Mouse (Mus musculus) myocyte (in vitro differentiated cells): Measurements from ENCODE around the gene Gm16181. TPM values are rescaled to one million over a fixed set of nuclear protein-coding genes. Genes with fewer than 3 reads are reported as not detected.
A peak's percentile ranks its signal among the peaks of the same experiment; 100 is the strongest.

Experiments used
- H3K27me3 ChIP-seq: one replicate; pipeline ENCODE4 v1.6.1; 2011; ENCODE audit not compliant: control insufficient read depth, insufficient read depth, insufficient read length
- H3K36me3 ChIP-seq: one replicate; pipeline ENCODE4 v1.6.1; 2011; ENCODE audit not compliant: control insufficient read depth, insufficient read depth
- H3K4me2 ChIP-seq: one replicate; pipeline ENCODE4 v1.6.1; 2011; ENCODE audit warnings: low read depth, control low read depth
- H3K4me3 ChIP-seq: one replicate; pipeline ENCODE4 v1.5.1; 2011; ENCODE audit warnings: mild to moderate bottlenecking, control low read depth, moderate library complexity
- H3K79me2 ChIP-seq: one replicate; pipeline ENCODE4 v1.6.1; 2011; ENCODE audit not compliant: control insufficient read depth, insufficient read depth
- H3ac ChIP-seq: one replicate; pipeline ENCODE4 v1.6.1; 2011; ENCODE audit not compliant: control insufficient read depth, insufficient read length
- CEBPB ChIP-seq: IDR thresholded peaks from 2 replicates; pipeline ENCODE4 v1.6.1; 2011; ENCODE audit warnings: mild to moderate bottlenecking, moderate library complexity; ENCODE audit not compliant: poor library complexity, insufficient read depth, severe bottlenecking
- E2F4 ChIP-seq: IDR thresholded peaks from one replicate; pipeline ENCODE4 v1.6.1; 2011; ENCODE audit warnings: mild to moderate bottlenecking, control low read depth, moderate library complexity; ENCODE audit not compliant: insufficient read depth
- MAX ChIP-seq: IDR thresholded peaks from one replicate; pipeline ENCODE4 v1.6.1; 2011; ENCODE audit warnings: low read depth, mild to moderate bottlenecking, control low read depth
- MYOD1 ChIP-seq, 3 experiments: IDR thresholded peaks; one replicate each; pipeline ENCODE4 v1.6.1; 2011; ENCODE audit warnings: control low read depth in 2 of 3, low read depth in 2 of 3, mild to moderate bottlenecking in 2 of 3, moderate library complexity in 1 of 3; ENCODE audit not compliant: insufficient read length in 2 of 3, control insufficient read depth in 1 of 3
- MYOG ChIP-seq, 3 experiments: IDR thresholded peaks; one replicate each; pipeline ENCODE4 v1.6.1; 2011; ENCODE audit warnings: control low read depth in 2 of 3, low read depth in 2 of 3, mild to moderate bottlenecking in 2 of 3; ENCODE audit not compliant: insufficient read length in 2 of 3, control insufficient read depth in 1 of 3, insufficient read depth in 1 of 3
- POLR2A ChIP-seq: IDR thresholded peaks from one replicate; pipeline ENCODE4 v1.6.1; 2011; ENCODE audit warnings: low read depth, mild to moderate bottlenecking, control low read depth, moderate library complexity; ENCODE audit not compliant: insufficient read length
- POLR2AphosphoS2 ChIP-seq: IDR thresholded peaks from one replicate; pipeline ENCODE4 v1.6.1; 2011; ENCODE audit warnings: low read depth, control low read depth; ENCODE audit not compliant: insufficient read length
- REST ChIP-seq: IDR thresholded peaks from one replicate; pipeline ENCODE4 v1.6.1; 2011; ENCODE audit warnings: mild to moderate bottlenecking, control low read depth, moderate library complexity; ENCODE audit not compliant: insufficient read depth, insufficient read length
- SRF ChIP-seq: IDR thresholded peaks from one replicate; pipeline ENCODE4 v1.6.1; 2011; ENCODE audit warnings: low read depth; ENCODE audit not compliant: control insufficient read depth, insufficient read length
- TCF12 ChIP-seq: IDR thresholded peaks from one replicate; pipeline ENCODE4 v1.6.1; 2011; ENCODE audit warnings: mild to moderate bottlenecking, control low read depth; ENCODE audit not compliant: poor library complexity, insufficient read depth, severe bottlenecking
- TCF3 ChIP-seq: IDR thresholded peaks from one replicate; pipeline ENCODE4 v1.6.1; 2011; ENCODE audit warnings: low read depth, control low read depth; ENCODE audit not compliant: insufficient read length
- USF1 ChIP-seq: IDR thresholded peaks from one replicate; pipeline ENCODE4 v1.6.1; 2011; ENCODE audit warnings: low read depth, mild to moderate bottlenecking, control low read depth, moderate library complexity
- polyA plus RNA-seq: library from polyadenylated mRNA; unstranded; fragments of >200 nt; fragmentation: generic; extraction: Trizol; gene quantifications from one replicate; pipeline ENCODE4 v1.2.1, GENCODE M21; 2012; ENCODE audit warnings: missing spikeins

The Gm16181 gene
- polyA plus RNA-seq, 1 experiment, result 0.18 TPM

DNA sequence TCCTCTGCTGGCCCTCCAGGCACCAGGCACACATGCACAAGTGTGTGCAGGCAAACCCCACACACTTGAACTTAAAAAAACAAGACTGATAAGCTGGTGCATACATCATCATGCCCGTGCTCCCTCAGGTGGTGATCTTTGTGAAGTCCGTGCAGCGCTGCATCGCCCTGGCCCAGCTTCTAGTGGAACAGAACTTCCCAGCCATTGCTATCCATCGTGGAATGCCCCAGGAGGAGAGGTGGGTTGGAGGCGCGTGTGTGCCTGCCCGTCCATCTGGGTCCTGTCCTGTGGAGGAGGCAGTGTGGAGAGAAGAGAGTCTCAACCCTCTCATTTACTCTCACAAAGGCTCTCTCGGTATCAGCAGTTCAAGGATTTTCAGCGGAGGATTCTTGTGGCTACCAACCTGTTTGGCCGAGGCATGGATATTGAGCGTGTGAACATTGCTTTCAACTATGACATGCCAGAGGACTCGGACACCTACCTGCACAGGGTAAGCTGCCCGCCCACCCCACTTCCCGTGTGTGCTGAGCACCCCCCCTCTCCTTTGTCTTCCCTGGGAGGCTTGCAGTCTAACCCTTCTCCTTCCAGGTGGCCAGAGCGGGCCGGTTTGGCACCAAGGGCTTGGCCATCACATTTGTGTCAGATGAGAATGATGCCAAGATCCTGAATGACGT, 32.1 kb downstream of the Gm16181 start:
- Histone ChIP-seq H3K79me2 (peaks cover 2% of the 10 kb centered on the region), H3K36me3 (peaks cover 18% of the 10 kb centered on the region), H3K4me2 (no peak overlapping the region), H3K4me3 (no peak overlapping the region), H3ac (no peak overlapping the region), H3K27me3 (no peaks in the 10 kb centered on the region)
- TF ChIP-seq POLR2AphosphoS2, result peak; percentile 72
- no peak for TF ChIP-seq USF1
- TF ChIP-seq TCF12, result no peak
- TF ChIP-seq CEBPB, result no peak
- no peak for TF ChIP-seq MAX
- no peak for TF ChIP-seq MYOG (IDR thresholded peaks at IDR 0.05; ENCODE audit: control insufficient read depth in 1 of 3, insufficient read depth in 1 of 3, insufficient read length in 2 of 3, low read depth in 2 of 3)
- TF ChIP-seq MYOD1 (IDR thresholded peaks at IDR 0.05; ENCODE audit: control insufficient read depth in 1 of 3, insufficient read length in 2 of 3, low read depth in 2 of 3), result no peak
- no peak for TF ChIP-seq E2F4
- peak; percentile 17 for TF ChIP-seq POLR2A
- TF ChIP-seq TCF3, result no peak
- TF ChIP-seq REST, result no peak
- TF ChIP-seq SRF, result no peak

DNA sequence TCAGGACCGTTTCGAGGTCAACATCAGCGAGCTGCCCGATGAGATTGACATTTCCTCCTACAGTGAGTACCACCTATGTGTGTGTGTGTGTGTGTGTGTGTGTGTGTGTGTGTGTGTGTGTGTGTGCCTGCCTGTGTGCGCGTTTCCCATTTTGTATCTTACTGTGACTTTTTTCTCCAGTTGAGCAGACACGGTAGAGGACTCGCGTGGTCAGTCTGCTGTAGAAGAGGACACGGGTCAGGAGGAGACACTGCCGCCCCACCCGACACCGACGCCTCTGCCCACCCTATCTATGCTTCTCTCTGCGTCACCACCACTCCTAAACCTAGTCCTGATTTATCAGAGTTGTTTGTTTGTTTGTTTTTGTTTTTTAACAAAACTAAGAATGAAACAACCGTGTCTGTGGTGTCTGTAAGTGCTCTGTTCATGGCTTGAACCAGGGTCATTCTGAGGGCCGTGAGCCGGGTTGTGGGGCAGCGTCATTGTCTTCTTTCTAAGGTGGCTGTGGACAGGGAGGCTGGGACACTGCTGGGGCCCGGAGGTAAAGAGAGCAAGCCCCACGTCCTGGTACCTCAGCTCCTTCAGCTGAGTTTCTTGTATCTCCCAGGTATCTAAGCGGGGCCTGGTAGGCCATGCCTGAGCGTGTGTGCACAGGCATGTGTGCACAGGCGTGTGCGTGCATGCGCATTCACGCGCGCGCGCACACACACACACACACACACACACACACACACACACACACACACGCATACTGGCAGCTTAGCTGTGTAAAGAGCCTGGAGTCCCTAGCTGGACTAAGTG, 32.9 kb downstream of the Gm16181 start:
- Histone ChIP-seq H3K27me3 (no peaks in the 10 kb centered on the region), H3K4me3 (no peak overlapping the region), H3K79me2 (no peaks in the 10 kb centered on the region), H3K36me3 (peaks cover 16% of the 10 kb centered on the region), H3ac (no peak overlapping the region), H3K4me2 (no peak overlapping the region)
- TF ChIP-seq TCF12 (no peak), MYOG (IDR thresholded peaks at IDR 0.05; ENCODE audit: control insufficient read depth in 1 of 3, insufficient read depth in 1 of 3, insufficient read length in 2 of 3, low read depth in 2 of 3) (no peak), TCF3 (no peak), MAX (no peak), SRF (no peak), CEBPB (no peak), E2F4 (no peak), MYOD1 (IDR thresholded peaks at IDR 0.05; ENCODE audit: control insufficient read depth in 1 of 3, insufficient read length in 2 of 3, low read depth in 2 of 3) (no peak), USF1 (no peak), POLR2A (peak; percentile 36), POLR2AphosphoS2 (peak; percentile 91), REST (no peak)

DNA sequence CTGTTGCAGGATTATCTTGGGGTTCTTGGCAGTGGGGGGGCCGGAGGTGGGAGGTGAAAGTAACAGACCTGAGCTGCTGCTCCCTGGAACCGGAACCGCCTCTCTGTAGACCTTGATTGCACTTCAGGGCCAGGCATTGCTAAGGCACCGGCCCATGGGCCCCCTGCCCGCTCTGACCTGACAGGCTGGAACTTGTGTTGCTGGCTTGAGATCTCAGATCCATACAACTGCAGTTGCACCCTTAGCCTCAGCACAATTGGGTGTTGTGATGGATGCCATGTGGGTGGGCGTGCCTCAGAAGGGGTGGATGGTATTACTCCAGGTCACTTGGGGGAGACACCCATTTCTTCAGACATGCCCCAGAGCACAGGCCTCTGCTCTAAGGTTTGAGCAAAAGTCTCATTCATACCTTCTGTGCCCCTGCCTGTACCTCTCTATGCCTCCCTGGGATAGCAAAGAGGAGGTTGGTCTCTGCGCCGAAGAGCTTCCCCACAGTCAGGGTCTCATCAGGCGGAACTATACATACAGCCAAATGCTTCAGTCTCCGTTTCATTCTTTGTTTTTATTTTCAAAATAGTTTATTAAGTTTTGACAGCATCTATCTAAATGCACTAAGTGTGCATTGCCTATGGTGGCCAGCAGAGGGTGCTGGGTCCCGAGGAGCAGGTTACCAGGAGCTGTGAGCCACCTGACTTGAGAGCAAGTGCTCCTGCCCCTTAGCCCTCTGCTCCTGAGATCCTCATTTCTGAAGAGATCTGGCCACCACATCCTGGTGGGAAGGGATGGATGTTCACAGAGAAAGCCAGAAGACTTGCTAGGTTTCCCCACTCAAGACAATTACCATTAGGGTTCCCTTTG, 33.8 kb downstream of the Gm16181 start:
- H3ac ChIP-seq, result no peak overlapping the region
- H3K4me3 ChIP-seq, result no peak overlapping the region
- peaks cover 9% of the 10 kb centered on the region for H3K36me3 ChIP-seq
- TF ChIP-seq TCF3 (no peak), REST (no peak), SRF (no peak), MAX (no peak), POLR2AphosphoS2 (peak; percentile 96), TCF12 (no peak), POLR2A (peak; percentile 27), USF1 (no peak), E2F4 (no peak), MYOG (IDR thresholded peaks at IDR 0.05; ENCODE audit: control insufficient read depth in 1 of 3, insufficient read depth in 1 of 3, insufficient read length in 2 of 3, low read depth in 2 of 3) (no peak), CEBPB (no peak), MYOD1 (IDR thresholded peaks at IDR 0.05; ENCODE audit: control insufficient read depth in 1 of 3, insufficient read length in 2 of 3, low read depth in 2 of 3) (no peak)
- H3K27me3 ChIP-seq, result no peaks in the 10 kb centered on the region
- no peaks in the 10 kb centered on the region for H3K79me2 ChIP-seq
- H3K4me2 ChIP-seq, result no peak overlapping the region

DNA sequence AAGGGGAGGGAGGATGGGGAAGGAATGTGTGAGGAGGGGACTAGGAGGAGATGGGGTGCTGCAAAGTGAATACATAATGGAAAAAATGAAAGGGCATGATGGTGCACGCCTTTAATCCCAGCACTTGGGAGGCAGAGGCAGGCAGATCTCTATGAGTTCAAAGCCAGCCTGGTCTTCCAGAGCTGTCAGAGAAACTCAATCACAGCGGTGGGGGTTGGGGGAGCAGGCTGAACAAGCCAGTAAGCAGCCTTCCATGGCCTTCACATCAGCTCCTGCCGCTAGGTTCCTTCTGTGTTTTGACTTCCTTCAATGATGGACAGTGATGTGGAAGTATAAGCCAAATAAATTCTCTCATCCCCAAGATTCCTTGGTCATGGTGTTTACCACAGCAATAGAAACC, 34.7 kb downstream of the Gm16181 start:
- TF ChIP-seq REST, result no peak
- TF ChIP-seq POLR2AphosphoS2, result peak; percentile 25
- H3K4me2 ChIP-seq, result no peak overlapping the region
- H3K4me3 ChIP-seq, result no peak overlapping the region
- no peaks in the 10 kb centered on the region for H3K79me2 ChIP-seq
- H3K36me3 ChIP-seq, result peaks cover 8% of the 10 kb centered on the region
- no peak overlapping the region for H3ac ChIP-seq
- no peaks in the 10 kb centered on the region for H3K27me3 ChIP-seq
